Mouse (Mus musculus) midbrain, postnatal 0 days (tissue): ENCODE data around the gene 4632433K11Rik. TPM values are rescaled to one million over a fixed set of nuclear protein-coding genes. Genes with fewer than 3 reads are reported as not detected.
"Not testable (repeated sequence)": the region's sequence is repeated elsewhere in the genome, so short reads cannot be mapped to it uniquely, and the experiment has no call there.

Experiments used
- ATAC-seq: fragments of 200-750 bp; cut with Nextera tagmentation; 2 replicates; pipeline ENCODE4 v1.8.0; 2017; ENCODE audit warnings: moderate number of reproducible peaks, mild to moderate bottlenecking, moderate TSS enrichment, moderate library complexity; ENCODE audit not compliant: low FRiP score
- DNase-seq: peaks from one replicate; pipeline ENCODE4 v3.0.0-alpha.2; 2015; ENCODE audit warnings: low spot score
- H3K27ac ChIP-seq: fragments of 300-500 bp; sonication (generic); 2 replicates; pipeline ENCODE4 v1.5.1; 2014; ENCODE audit warnings: low read depth, mild to moderate bottlenecking, low read length, mixed read lengths
- H3K27me3 ChIP-seq: fragments of 300-500 bp; sonication (generic); 2 replicates; pipeline ENCODE4 v1.6.1; 2014; ENCODE audit warnings: low read length, control low read depth, mixed read lengths; ENCODE audit not compliant: insufficient read depth
- H3K36me3 ChIP-seq: fragments of 300-500 bp; sonication (generic); 2 replicates; pipeline ENCODE4 v1.6.1; 2014; ENCODE audit warnings: low read length, control low read depth, mixed read lengths; ENCODE audit not compliant: insufficient read depth
- H3K4me1 ChIP-seq: fragments of 300-500 bp; sonication (generic); 2 replicates; pipeline ENCODE4 v1.6.1; 2014; ENCODE audit warnings: mild to moderate bottlenecking, control low read depth, antibody characterized with exemption, low read length, mixed read lengths; ENCODE audit not compliant: insufficient read depth
- H3K4me2 ChIP-seq: fragments of 300-500 bp; sonication (generic); 2 replicates; pipeline ENCODE4 v1.6.1; 2014; ENCODE audit warnings: low read depth, mild to moderate bottlenecking, low read length, mixed read lengths; ENCODE audit not compliant: poor library complexity, severe bottlenecking
- H3K4me3 ChIP-seq: fragments of 300-500 bp; sonication (generic); 2 replicates; pipeline ENCODE4 v1.5.1; 2014; ENCODE audit warnings: low read depth, mild to moderate bottlenecking, low read length, moderate library complexity
- H3K9ac ChIP-seq: fragments of 300-500 bp; sonication (generic); replicated peaks from 2 replicates; pipeline ENCODE4 v1.6.1; 2014; ENCODE audit warnings: mild to moderate bottlenecking, low read length, moderate library complexity, mixed read lengths; ENCODE audit not compliant: poor library complexity, severe bottlenecking
- H3K9me3 ChIP-seq: fragments of 300-500 bp; sonication (generic); 2 replicates; pipeline ENCODE4 v1.6.1; 2016; ENCODE audit warnings: low read length, control low read depth
- CTCF ChIP-seq: IDR thresholded peaks from 2 replicates; pipeline ENCODE4 v1.5.1; 2016; ENCODE audit warnings: antibody characterized with exemption, mild to moderate bottlenecking
- WGBS: fragments of 180-500 bp; shearing (Covaris S2); extraction: QIAGEN DNeasy Blood & Tissue Kit; methylation state at CpG from one replicate; pipeline ENCODE4 v1.1.7; 2014; 5-methylcytosine and 5-hydroxymethylcytosine counted together
- polyA plus RNA-seq: library from polyadenylated mRNA; unstranded; fragments of >200 nt; fragmentation: Nextera tagmentation; extraction: Ambion mirVana; gene quantifications from 2 replicates; pipeline ENCODE4 v1.2.1, GENCODE M21; 2015
- total RNA-seq: library from RNA; depleted of rRNA; stranded (reverse); fragments of >200 nt; gene quantifications from 2 replicates; pipeline ENCODE4 v1.2.3, GENCODE M21; 2014

4632433K11Rik gene
- total and polyA plus RNA-seq, 2 experiments from 2014 or later, result not detected

- TF ChIP-seq CTCF, result no peak
- Histone ChIP-seq H3K4me1 (no peaks in the 10 kb centered on the region), H3K4me2 (no peak overlapping the region), H3K36me3 (peaks cover 73% of the 10 kb centered on the region), H3K27ac (no peak overlapping the region), H3K9me3 (no peaks in the 10 kb centered on the region), H3K4me3 (no peak overlapping the region), H3K27me3 (no peaks in the 10 kb centered on the region), H3K9ac (no peak overlapping the region)
- 97% methylated on average over 5 of the region's 5 CpGs for WGBS
- ATAC-seq (no peak), DNase-seq (no peak)
These were observed 41.1 kb downstream of the 4632433K11Rik start for GRCm38 (mm10) chr7:5074984-5075383.

- 91% methylated on average over 2 of the region's 2 CpGs for WGBS
- 0 out of 2 replicates have a peak, but pooled peaks cover 5% of the 10 kb centered on the region for H3K4me1 ChIP-seq
- no peak overlapping the region for H3K4me2 ChIP-seq
- peaks cover 58% of the 10 kb centered on the region for H3K36me3 ChIP-seq
- no peaks in the 10 kb centered on the region for H3K27me3 ChIP-seq
- no peak overlapping the region for H3K27ac ChIP-seq
- H3K4me3 ChIP-seq, result no peak overlapping the region
- DNase-seq (no peak), ATAC-seq (no peak)
- no peaks in the 10 kb centered on the region for H3K9me3 ChIP-seq
- TF ChIP-seq CTCF, result no peak
- no peak overlapping the region for H3K9ac ChIP-seq
These were observed 43.0 kb downstream of the 4632433K11Rik start for GRCm38 (mm10) chr7:5076931-5077330.

GRCm38 (mm10) chr7:5079365-5080009 is 45.6 kb downstream of the 4632433K11Rik start:
- peaks cover 41% of the 10 kb centered on the region for H3K36me3 ChIP-seq
- not testable (repeated sequence) for H3K4me1 ChIP-seq, DNase-seq, H3K27me3 ChIP-seq, H3K9me3 ChIP-seq
- ATAC-seq, result peak; percentile 29
- H3K4me3 ChIP-seq, result peak overlapping the region; percentile 99
- H3K9ac ChIP-seq, result 0 out of 2 replicates have a peak overlapping the region, but pooled peaks have one; percentile 48
- H3K4me2 ChIP-seq, result peak overlapping the region; percentile 91
- WGBS, result 49% methylated on average over 10 of the region's 13 CpGs
- peak overlapping the region; percentile 91; the same call in 1 of the 2 replicates for H3K27ac ChIP-seq

GRCm38 (mm10) chr7:5080010-5080751 is 46.3 kb downstream of the 4632433K11Rik start, which contains the start of gene Epn1:
Gene Epn1, plus strand, starts transcription at chr7:5080235.
- H3K4me3 ChIP-seq, result peak within 1 kb of the TSS; percentile 99
- H3K36me3 ChIP-seq, result peaks cover 36% of the 10 kb centered on the region
- no peak for TF ChIP-seq CTCF
- DNase-seq (peak; percentile 98), ATAC-seq (peak; percentile 98)
- H3K9me3 ChIP-seq, result no peaks in the 10 kb centered on the region
- H3K9ac ChIP-seq, result peak within 1 kb of the TSS; percentile 97
- H3K27ac ChIP-seq, result peak within 1 kb of the TSS; percentile 91
- no peaks in the 10 kb centered on the region for H3K27me3 ChIP-seq
- 0 out of 2 replicates have a peak, but pooled peaks cover 7% of the 10 kb centered on the region for H3K4me1 ChIP-seq
- under 1% methylated on average over 77 of the region's 81 CpGs for WGBS
- peak within 1 kb of the TSS; percentile 91 for H3K4me2 ChIP-seq

GRCm38 (mm10) chr7:5080815-5081214 is 46.9 kb downstream of the 4632433K11Rik start:
- ATAC-seq, result no peak
- H3K4me3 ChIP-seq, result peak overlapping the region; percentile 99
- H3K36me3 ChIP-seq, result peaks cover 38% of the 10 kb centered on the region
- no peak for DNase-seq
- no peaks in the 10 kb centered on the region for H3K9me3 ChIP-seq
- no peaks in the 10 kb centered on the region for H3K27me3 ChIP-seq
- no peak for TF ChIP-seq CTCF
- 14% methylated on average over 6 of the region's 6 CpGs for WGBS
- peak overlapping the region; percentile 97 for H3K9ac ChIP-seq
- 0 out of 2 replicates have a peak, but pooled peaks cover 7% of the 10 kb centered on the region for H3K4me1 ChIP-seq
- peak overlapping the region; percentile 91 for H3K27ac ChIP-seq
- H3K4me2 ChIP-seq, result peak overlapping the region; percentile 91

GRCm38 (mm10) chr7:5081241-5081640 is 47.3 kb downstream of the 4632433K11Rik start:
- ATAC-seq, result no peak
- H3K27me3 ChIP-seq, result no peaks in the 10 kb centered on the region
- H3K4me2 ChIP-seq, result peak overlapping the region; percentile 91
- peaks cover 36% of the 10 kb centered on the region for H3K36me3 ChIP-seq
- DNase-seq, result no peak
- no peak overlapping the region for H3K27ac ChIP-seq
- 0 out of 2 replicates have a peak, but pooled peaks cover 7% of the 10 kb centered on the region for H3K4me1 ChIP-seq
- no peaks in the 10 kb centered on the region for H3K9me3 ChIP-seq
- 67% methylated on average over 6 of the region's 6 CpGs for WGBS
- H3K4me3 ChIP-seq, result peak overlapping the region; percentile 99
- no peak for TF ChIP-seq CTCF
- peak overlapping the region; percentile 97 for H3K9ac ChIP-seq
